Mouse (Mus musculus): Measurements from ENCODE around the gene Lmbr1l.
"Not testable (repeated sequence)": the region's sequence is repeated elsewhere in the genome, so short reads cannot be mapped to it uniquely, and the experiment has no call there.

The Lmbr1l gene

GRCm38 (mm10) chr15:98934217-98934839 lies 16.3 kb upstream of the Lmbr1l start, which contains the start of gene Tuba1b:
Gene Tuba1b (minus strand): TSS chr15:98934565.
- peak; percentile 89 for DNase-seq (ENCODE audit: low spot score)

- DNase-seq (ENCODE audit: low spot score), result peak; percentile 99
Measured at GRCm38 (mm10) chr15:98933833-98934216, 15.8 kb upstream of the Lmbr1l start.

DNA sequence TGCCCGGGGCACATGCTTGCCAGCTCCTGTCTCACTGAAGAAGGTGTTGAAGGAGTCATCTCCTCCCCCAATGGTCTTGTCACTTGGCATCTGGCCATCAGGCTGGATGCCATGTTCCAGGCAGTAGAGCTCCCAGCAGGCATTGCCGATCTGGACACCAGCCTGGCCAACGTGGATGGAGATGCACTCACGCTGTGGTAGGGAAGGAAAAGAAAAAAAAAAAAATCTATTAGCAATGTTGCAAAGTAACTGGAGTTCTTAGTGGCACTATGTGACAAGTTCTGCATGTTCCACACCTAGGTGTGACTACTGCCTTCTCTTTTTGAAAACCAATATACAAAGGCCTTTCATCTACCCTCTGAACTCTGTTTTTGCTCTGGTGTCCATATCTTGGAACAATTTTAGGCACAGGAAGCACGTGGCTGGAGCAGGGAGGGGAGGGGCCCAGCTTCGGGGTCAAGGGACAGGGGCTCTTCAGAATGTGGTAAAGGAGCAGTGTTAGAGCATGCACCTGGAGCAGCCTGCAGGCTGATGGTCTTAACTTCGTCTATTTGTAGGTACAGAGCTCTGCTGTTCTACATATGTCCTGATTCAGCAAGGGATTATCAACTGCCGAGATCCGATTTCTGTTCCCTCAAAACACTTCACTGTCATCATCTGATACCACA lies 15.1 kb upstream of the Lmbr1l start:
- DNase-seq (ENCODE audit: low spot score), result peak; percentile 53

DNA sequence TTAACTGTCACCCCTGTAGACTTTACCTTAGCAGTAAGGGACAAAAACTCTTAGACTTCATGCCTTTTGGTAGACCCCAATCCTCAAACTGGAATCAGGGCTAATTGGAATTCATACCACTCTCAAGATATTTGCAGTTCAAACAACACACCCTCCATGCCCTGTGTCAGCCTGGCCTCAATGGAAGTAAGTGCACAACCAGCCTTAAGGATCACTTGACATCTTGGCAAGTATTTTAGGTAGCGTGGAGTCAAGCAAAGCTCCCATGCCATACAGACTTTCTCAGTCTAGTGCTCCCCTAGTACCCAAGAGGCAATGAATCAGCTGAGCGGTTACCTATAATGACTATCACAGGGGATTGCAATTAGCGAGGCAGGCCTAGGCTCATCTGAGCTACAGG lies 13.0 kb upstream of the Lmbr1l start:
- DNase-seq (ENCODE audit: low spot score), result no peak

- no peak for DNase-seq (ENCODE audit: low spot score)
Measured at GRCm38 (mm10) chr15:98930017-98930734, 12.1 kb upstream of the Lmbr1l start.

DNA sequence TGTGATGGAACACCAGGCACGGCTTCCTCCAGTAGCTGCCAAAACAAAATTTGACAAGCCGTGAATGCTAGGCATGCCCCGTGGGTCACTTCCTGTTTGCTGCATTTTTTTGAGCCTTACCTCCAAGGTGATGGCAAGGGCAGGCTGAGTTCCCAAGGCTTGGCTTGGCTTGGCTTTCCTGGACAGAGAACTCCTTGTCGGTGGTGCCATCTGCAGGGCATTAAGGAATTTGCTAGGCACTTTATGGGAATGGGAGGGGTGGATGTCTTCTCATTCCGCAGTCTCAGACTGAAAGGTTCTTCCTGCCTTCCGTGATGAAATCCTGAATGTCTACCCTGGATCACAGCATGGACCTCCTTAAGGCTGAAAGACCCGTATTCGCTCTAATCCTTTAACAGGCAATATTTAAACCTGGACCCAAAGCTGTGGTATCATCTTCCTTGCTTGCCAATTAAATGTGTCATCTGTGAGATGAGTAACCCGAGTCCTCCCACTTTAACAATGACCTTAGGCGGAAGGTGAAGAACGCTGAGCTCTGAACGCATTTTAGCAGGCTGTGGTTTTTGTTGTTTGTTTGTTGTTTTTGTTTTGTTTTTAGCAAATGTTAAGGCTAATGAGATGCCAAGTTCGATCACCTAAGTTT lies 10.7 kb upstream of the Lmbr1l start:
- peak; percentile 91 for DNase-seq (ENCODE audit: low spot score)

GRCm38 (mm10) chr15:98927566-98927965 lies 9.5 kb upstream of the Lmbr1l start:
- DNase-seq (ENCODE audit: low spot score), result no peak

- no peak for DNase-seq (ENCODE audit: low spot score)
Measured at GRCm38 (mm10) chr15:98924682-98925081, 6.7 kb upstream of the Lmbr1l start.

- no peak for DNase-seq (ENCODE audit: low spot score)
Measured at GRCm38 (mm10) chr15:98923031-98923537, 5.1 kb upstream of the Lmbr1l start.

GRCm38 (mm10) chr15:98922581-98922980 lies 4.5 kb upstream of the Lmbr1l start:
- DNase-seq (ENCODE audit: low spot score), result peak; percentile 59

DNA sequence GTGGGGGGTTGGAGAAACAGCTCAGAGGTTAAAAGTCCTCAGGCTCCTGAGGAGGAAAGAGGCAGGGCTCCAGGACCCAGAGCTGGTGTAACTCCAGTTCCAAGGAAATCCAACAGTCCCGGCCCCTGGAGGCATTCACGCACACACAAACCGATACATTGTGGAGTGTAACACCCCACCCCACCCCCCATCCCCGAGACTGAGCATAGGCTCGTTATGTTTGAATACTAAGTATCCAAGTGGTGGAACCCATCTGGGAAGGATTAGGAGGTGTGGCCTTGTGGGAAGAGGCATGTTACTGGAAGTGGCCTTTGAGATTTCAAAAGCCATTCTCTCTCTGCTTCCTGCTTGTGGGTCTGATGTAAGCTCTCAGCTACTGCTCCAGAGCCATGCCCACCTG lies 3.5 kb upstream of the Lmbr1l start:
- no peak for DNase-seq (ENCODE audit: low spot score)

DNA sequence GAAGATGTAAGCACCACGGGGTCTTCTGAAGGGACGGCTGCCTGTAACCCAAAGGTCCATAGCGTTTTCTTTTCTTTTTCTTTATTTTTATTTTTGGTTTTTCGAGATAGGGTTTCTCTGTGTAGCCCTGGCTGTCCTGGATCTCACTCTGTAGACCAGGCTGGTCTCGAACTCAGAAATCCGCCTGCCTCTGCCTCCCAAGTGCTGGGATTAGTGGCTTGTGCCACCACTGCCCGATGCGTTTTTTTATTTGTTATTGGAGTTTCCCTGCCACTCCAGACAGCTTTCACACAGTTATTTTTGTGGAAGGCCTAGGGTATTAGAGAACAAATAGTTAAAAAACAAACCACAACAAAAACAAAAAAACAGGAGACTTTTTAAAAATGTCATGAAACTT lies 466 bp upstream of the Lmbr1l start:
- DNase-seq (ENCODE audit: low spot score), result not testable (repeated sequence)

- peak; percentile 63 for DNase-seq (ENCODE audit: low spot score)
Measured at GRCm38 (mm10) chr15:98917091-98917490, 940 bp downstream of the Lmbr1l start.

DNA sequence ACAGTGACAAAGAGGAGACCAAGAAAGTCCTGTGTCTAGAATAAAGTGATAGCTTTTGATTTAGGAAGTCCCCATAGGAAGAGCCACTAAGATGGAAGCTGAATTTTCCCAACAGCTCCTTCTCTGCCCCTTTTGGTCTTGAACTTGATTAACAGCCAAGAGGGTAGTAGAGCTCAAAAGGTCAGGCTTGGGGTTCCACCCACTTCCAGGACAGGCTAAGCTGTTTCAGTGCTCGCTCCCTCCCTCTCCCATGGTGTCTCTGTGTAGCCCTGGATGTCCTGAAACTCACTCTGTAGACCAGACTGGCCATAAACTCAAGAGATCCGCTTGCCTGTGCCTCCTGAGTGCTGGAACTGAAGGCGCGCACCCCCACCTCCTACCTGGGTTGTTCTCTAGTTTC lies 2.0 kb downstream of the Lmbr1l start:
- no peak for DNase-seq (ENCODE audit: low spot score)

GRCm38 (mm10) chr15:98914903-98915302 lies 3.1 kb downstream of the Lmbr1l start:
- no peak for DNase-seq (ENCODE audit: low spot score)

GRCm38 (mm10) chr15:98904692-98905091 lies 13.3 kb downstream of the Lmbr1l start:
- peak; percentile 30 for DNase-seq (ENCODE audit: low spot score)

GRCm38 (mm10) chr15:98902600-98902999 lies 15.4 kb downstream of the Lmbr1l start:
- DNase-seq (ENCODE audit: low spot score), result no peak

GRCm38 (mm10) chr15:98901530-98901929 lies 16.5 kb downstream of the Lmbr1l start:
- DNase-seq (ENCODE audit: low spot score), result no peak

- DNase-seq (ENCODE audit: low spot score), result no peak
Measured at GRCm38 (mm10) chr15:98897928-98898800, 19.9 kb downstream of the Lmbr1l start, which contains the start of gene Dhh. Gene Dhh (minus strand): TSS chr15:98898540.

DNA sequence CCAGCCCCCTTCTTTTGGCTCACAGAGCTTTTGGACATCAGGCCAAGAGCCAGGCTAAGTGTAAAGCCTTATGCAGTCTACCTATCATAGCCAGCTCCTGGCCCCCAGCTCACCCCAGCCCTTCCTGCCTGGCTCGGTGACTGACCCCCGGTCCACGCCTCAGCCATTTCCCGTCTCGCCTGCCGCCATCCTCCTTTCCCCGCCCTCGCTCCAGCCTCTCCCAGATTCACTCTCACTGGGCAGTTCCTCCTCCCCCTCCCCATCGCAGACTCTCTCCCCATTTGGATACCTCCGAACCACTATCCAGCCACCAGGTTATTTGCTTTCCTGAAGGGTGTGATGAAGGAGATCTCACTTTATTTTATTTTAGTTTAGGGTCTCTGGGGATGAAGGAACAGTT lies 20.5 kb downstream of the Lmbr1l start:
- DNase-seq (ENCODE audit: low spot score), result no peak

All from adipocyte (in vitro differentiated cells).